Mouse (Mus musculus) duodenum, adult 2 months (tissue): ENCODE results near the gene Olfr828. TPM values are rescaled to one million over a fixed set of nuclear protein-coding genes. Genes with fewer than 3 reads are reported as not detected.

Experiments
- polyA plus RNA-seq: library from polyadenylated mRNA; depleted of rRNA; stranded (reverse); fragments of >200 nt; gene quantifications from 2 replicates; pipeline ENCODE4 v1.2.3, GENCODE M21; 2012; ENCODE audit warnings: low replicate concordance; rRNA removed

Olfr828 gene
- not detected in 2 replicates for polyA plus RNA-seq

GRCm38 (mm10) chr9:18819426-18819825 is at the start of gene Olfr828:
Gene Olfr828 (minus strand): TSS chr9:18819526.

GRCm38 (mm10) chr9:18854633-18855032 is 35.3 kb upstream of the Olfr828 start, which contains the start of gene Olfr829:
Gene Olfr829 (plus strand): TSS chr9:18854933.

Other genes with a start within 250 kb of the Olfr828 start
- gene Muc16, start 145.0 kb downstream of the Olfr828 start, polyA plus RNA-seq: 0.07 and 0.08 TPM in 2 replicates
- gene Olfr24, start 55.5 kb downstream of the Olfr828 start, polyA plus RNA-seq: not detected in 2 replicates
- gene Olfr829, start 35.4 kb upstream of the Olfr828 start, polyA plus RNA-seq: not detected in 2 replicates
- gene Olfr830, start 55.2 kb upstream of the Olfr828 start, polyA plus RNA-seq: not detected in 2 replicates
- gene Olfr832, start 117.6 kb upstream of the Olfr828 start, polyA plus RNA-seq: not detected in 2 replicates
- gene Olfr834, start 168.5 kb upstream of the Olfr828 start, polyA plus RNA-seq: not detected in 2 replicates
- not detected in 2 replicates for gene Olfr835, start 213.2 kb upstream of the Olfr828 start, polyA plus RNA-seq